Mouse (Mus musculus) liver, embryonic 14.5 days (tissue): ENCODE measurements at regions not wholly inside any gene's neighbourhood (a gene's known extent, or its start where the extent isn't known, plus 50 kb on each side); places are given as distances from the start of the nearest gene placed in this dataset.

ENCODE experiments used
- CTCF ChIP-seq: IDR thresholded peaks from 2 replicates; pipeline ENCODE4 v1.5.1; 2016; ENCODE audit warnings: antibody characterized with exemption, low read depth, control low read depth
- EP300 ChIP-seq: IDR thresholded peaks from 2 replicates; pipeline ENCODE4 v1.6.1; 2016; ENCODE audit warnings: antibody characterized with exemption, low read depth

DNA sequence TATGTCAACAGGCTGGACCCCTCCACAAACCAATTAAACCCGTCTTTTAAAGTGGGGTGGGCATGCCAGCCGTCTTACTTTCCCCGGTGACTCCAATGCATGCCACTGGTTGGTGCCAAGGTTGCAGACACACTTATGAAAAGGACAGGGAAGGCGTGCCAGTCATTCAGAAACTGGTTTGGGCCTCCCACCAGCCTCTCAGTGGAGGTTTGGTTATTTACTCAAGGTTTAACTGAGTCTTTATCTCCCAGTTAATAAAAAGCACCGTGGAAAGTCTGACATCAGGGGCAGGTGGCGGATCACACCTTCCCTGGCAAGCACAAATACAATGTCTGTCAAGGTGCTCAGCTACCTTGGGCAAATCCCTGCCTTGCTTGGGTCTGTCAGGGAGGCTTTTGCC, 54.1 kb upstream of the Hpcal1 start:
- TF ChIP-seq EP300 (no peak), CTCF (no peak)
